Mouse (Mus musculus) embryonic fibroblast, embryonic 13.5 days (primary cell): ENCODE measurements around the gene Podxl2. TPM values are rescaled to one million over a fixed set of nuclear protein-coding genes. Genes with fewer than 3 reads are reported as not detected.

Experiments used
- H3K27ac ChIP-seq: 2 replicates; pipeline ENCODE4 v1.5.1; 2012; ENCODE audit warnings: low read length, control low read depth, inconsistent platforms; ENCODE audit not compliant: insufficient read depth
- H3K4me1 ChIP-seq: 2 replicates; pipeline ENCODE4 v1.6.1; 2011; ENCODE audit warnings: low read length; ENCODE audit not compliant: control insufficient read depth, insufficient read depth
- H3K4me3 ChIP-seq: 2 replicates; pipeline ENCODE4 v1.5.1; 2011; ENCODE audit warnings: mild to moderate bottlenecking, control low read depth, low read length; ENCODE audit not compliant: insufficient read depth
- CTCF ChIP-seq: IDR thresholded peaks from 2 replicates; pipeline ENCODE4 v1.5.1; 2011; ENCODE audit warnings: mild to moderate bottlenecking, control low read depth, low read length, moderate library complexity, borderline replicate concordance; ENCODE audit not compliant: insufficient read depth
- POLR2A ChIP-seq: IDR thresholded peaks from 2 replicates; pipeline ENCODE4 v1.6.1; 2011; ENCODE audit warnings: low read depth, mild to moderate bottlenecking, control low read depth, low read length, moderate library complexity
- polyA plus RNA-seq: library from polyadenylated mRNA; stranded (reverse); fragments of >200 nt; gene quantifications from 2 replicates; pipeline ENCODE4 v1.2.4, GENCODE M21; 2011; ENCODE audit warnings: low read depth; ENCODE audit not compliant: missing spikeins, insufficient read length

Gene Podxl2
- polyA plus RNA-seq, 1 experiment: 13.9 TPM

GRCm38 (mm10) chr6:88890832-88891231 lies 16.0 kb upstream of the Podxl2 start:
- no peak overlapping the region for H3K4me3 ChIP-seq
- TF ChIP-seq CTCF (no peak), POLR2A (no peak)
- no peak overlapping the region for H3K27ac ChIP-seq
- H3K4me1 ChIP-seq: no peaks in the 10 kb centered on the region

DNA sequence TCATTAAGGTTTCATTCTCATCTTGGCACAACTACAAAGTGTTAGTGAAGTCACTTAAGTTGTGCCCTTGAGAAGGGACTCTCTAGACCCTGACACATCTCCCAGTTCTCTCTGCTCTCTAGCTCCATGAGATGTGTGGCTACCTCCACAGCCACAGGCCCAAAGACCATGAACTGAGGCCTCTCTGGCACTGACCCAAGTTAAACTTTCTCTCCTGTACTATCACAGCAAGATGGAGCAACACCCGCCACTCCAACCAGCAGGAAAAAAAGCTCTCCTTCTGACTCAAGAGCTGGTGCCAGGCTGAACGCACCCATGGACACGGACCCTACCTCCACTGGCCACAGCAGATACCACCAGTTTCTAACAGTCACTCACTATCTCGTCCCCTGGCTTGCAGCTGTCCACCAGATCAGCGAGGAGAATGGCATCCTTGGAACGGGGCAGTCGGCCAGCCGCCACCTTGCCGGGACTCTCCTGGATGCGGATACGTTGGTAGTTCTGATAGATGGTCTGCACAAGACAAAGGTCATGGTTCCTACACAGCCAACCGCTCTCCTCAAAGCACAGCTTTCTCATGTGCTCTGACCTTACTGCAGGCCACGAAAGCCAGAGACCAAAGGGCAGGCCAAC lies 14.7 kb upstream of the Podxl2 start:
- no peaks in the 10 kb centered on the region for H3K4me1 ChIP-seq

DNA sequence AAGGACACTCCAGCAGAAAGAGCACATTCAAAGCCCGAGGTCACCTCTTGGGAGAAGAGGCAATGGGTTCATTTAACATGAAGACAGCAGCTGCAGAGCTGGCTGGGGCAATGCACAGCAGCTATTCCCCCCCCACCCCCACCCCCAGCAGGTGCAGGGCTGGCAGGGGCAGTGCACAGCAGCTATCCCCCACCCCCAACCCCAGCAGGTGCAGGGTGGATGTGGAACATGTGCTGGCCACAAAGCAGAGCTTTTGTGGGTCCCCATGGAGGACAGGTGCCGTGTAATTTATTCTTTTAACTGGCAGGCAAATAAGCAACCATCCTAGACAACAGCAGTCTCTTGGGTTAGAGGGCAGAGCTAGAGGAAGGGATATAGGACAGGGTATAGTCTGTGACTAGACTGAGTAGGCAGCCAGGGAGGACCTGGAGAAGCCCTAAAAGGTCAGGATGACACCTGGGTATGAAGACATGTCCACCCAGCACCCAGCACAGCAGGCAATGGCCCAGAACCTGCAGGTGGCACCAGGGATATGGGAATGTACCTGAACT lies 11.6 kb upstream of the Podxl2 start:
- no peak for TF ChIP-seq CTCF
- TF ChIP-seq POLR2A: no peak
- no peaks in the 10 kb centered on the region for H3K4me1 ChIP-seq
- no peak overlapping the region for H3K27ac ChIP-seq
- H3K4me3 ChIP-seq: no peak overlapping the region

More for the DNA sequence above, 14.7 kb upstream of the Podxl2 start:
- H3K27ac ChIP-seq: no peak overlapping the region
- TF ChIP-seq CTCF (no peak), POLR2A (no peak)
- H3K4me3 ChIP-seq: no peak overlapping the region

GRCm38 (mm10) chr6:88885644-88886416 lies 11.0 kb upstream of the Podxl2 start:
- no peak overlapping the region for H3K4me3 ChIP-seq
- TF ChIP-seq CTCF: no peak
- TF ChIP-seq POLR2A: no peak
- no peak overlapping the region for H3K27ac ChIP-seq
- no peaks in the 10 kb centered on the region for H3K4me1 ChIP-seq

DNA sequence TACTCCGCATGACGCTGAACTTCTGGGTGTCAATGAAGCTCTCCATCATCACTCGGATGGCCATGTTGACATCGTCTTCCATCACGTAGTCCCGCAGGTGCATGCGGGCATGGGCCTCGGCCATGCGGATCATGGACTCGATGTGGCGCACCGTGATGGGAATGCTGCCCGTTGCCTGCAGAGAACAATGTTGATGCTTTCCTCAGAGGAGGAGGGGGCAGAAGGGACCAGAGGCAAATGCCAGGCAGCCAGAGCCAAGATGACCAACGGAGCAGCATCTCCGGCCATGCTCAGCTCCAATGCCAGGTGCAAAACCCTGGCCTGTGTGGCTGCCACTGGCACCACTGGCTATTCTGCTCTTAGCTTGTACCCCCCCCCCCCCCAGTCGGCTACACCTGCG lies 9.8 kb upstream of the Podxl2 start:
- TF ChIP-seq CTCF (no peak), POLR2A (no peak)
- no peak overlapping the region for H3K4me3 ChIP-seq

DNA sequence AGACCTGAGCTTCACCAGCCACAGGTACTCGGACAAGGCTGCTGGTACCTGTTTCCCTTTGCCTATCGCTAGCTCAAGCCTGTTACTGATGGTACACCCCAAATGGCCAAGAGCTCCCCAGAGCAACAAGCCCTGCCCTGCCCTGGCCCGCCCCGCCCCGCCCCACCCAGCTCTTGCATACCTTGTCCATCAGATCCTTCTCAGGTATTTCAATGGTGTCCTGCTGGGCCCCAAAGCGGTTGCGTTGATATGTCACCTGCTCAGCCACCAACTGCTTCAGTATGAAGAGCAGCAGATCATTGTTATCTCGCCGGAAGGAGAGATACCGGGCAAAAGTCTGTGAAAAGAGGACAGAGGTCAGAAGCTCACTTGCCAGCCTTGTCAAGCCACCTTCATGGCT lies 9.4 kb upstream of the Podxl2 start:
- Histone ChIP-seq H3K27ac (no peak overlapping the region), H3K4me3 (no peak overlapping the region), H3K4me1 (no peaks in the 10 kb centered on the region)
- TF ChIP-seq CTCF: no peak
- no peak for TF ChIP-seq POLR2A

More for the DNA sequence above, 9.8 kb upstream of the Podxl2 start:
- H3K27ac ChIP-seq: no peak overlapping the region
- H3K4me1 ChIP-seq: no peaks in the 10 kb centered on the region

DNA sequence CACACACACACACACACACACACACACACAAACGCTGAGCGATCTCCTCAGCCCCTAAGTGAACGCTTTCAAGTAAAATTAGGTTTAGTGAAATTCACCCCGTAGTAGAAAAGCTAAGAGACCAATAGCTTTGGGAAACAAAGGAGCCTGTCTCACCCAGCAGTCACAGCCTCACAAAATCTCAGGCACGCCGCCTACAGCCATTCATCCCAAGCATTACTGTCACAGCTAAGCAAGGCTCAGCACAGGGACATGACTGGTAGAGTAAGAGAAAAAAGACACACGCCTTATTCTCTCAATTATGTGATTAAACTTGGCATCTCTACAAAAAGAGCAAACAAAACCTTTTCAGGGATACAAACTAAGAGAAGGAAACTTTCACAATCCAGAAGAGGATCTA lies 6.5 kb upstream of the Podxl2 start:
- Histone ChIP-seq H3K4me3 (no peak overlapping the region), H3K27ac (no peak overlapping the region), H3K4me1 (no peaks in the 10 kb centered on the region)
- no peak for TF ChIP-seq POLR2A
- no peak for TF ChIP-seq CTCF

GRCm38 (mm10) chr6:88879471-88879870 lies 4.6 kb upstream of the Podxl2 start:
- Histone ChIP-seq H3K27ac (no peak overlapping the region), H3K4me3 (no peak overlapping the region), H3K4me1 (no peaks in the 10 kb centered on the region)
- TF ChIP-seq POLR2A: no peak
- TF ChIP-seq CTCF: no peak

DNA sequence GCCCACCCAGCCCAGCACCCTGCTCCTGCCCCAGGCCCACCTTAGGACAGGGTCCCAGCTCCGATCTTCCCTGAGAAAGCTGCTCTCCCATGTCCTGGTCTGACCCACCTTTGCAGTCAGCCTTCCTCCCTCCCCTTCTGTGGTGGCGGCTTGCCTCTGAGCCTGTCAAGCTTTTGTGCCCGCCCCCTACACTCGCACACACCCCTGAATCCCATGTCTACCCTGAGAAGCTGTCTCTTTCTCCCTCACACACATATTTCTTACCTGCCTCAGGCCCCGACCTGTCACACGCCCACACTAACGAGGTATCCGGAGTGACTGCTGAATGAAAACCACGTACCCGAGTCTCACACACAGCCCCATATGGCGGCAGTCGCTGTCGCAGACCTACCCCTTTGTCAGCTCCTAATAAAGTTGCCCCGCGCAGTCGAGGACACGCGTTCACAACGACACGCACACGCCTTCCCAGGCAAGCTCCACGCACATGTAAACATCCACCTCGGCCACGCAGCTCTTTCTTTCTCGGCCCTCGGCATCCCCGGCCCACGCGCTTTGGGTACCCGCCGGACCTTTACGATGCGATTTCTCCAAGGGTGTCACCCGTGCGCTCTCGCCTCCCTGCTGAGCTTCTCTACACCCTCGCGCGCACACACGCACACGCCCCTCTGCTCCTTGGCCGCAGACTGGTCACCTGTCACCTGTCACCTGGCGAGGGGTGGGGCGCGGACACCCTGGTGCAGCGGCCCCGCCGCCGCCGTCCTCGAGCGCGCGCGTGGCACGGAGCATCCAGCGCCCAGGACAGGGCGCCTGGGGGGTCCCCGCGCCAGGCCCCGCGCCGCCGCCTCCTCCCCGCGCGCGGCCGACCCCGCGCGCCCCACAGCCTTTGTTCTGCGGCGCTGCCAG lies 628 bp downstream of the Podxl2 start:
- H3K27ac ChIP-seq: no peak overlapping the region
- peaks cover 11% of the 10 kb centered on the region for H3K4me1 ChIP-seq
- peak overlapping the region; percentile 25 for H3K4me3 ChIP-seq
- TF ChIP-seq POLR2A (no peak), CTCF (no peak)
